46 mouse cellular contexts compared by ENCODE assay signal in the genomic region with DNA sequence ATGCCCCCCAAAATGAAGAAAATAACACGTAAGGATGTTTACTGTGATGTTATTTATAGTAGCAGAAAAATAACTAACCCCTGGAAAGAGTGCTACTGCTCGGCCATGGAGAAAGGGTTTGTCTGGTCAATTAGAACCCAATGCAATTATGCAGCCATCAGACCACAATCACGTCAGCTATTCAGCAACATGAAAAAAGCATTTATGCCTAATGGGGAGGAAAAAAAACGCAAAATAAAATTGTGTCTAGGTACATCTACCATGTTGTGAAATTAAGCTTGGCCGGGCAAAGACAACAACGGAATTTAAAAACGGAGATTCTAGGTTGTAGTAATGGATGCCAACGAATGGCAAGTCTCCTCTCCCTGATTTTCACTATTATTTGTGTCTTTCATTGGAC. TPM values are rescaled to one million over a fixed set of nuclear protein-coding genes. Genes with fewer than 3 reads are reported as not detected.
"Had no signal": no experiment of that assay in that cellular context is flagged by ENCODE, and none has a peak within 500 bp of the region (broad histone marks: within the 10 kb centered on the region; RNA-seq: fewer than 3 reads in every experiment).

No protein-coding gene starts in this region.

- H3K4me1 ChIP-seq: midbrain, embryonic 12.5 days; midbrain, embryonic 15.5 days had no signal

- H3K27ac ChIP-seq: limb, embryonic 10.5 days; limb, embryonic 12.5 days; limb, embryonic 13.5 days; limb, embryonic 15.5 days; liver, embryonic 12.5 days; liver, embryonic 13.5 days; liver, embryonic 14.5 days; liver, embryonic 15.5 days; lung, embryonic 15.5 days; macrophage; midbrain, embryonic 10.5 days; midbrain, embryonic 12.5 days; midbrain, embryonic 13.5 days; midbrain, embryonic 15.5 days; neural tube, embryonic 12.5 days had no signal

- H3K27me3 ChIP-seq: limb, embryonic 12.5 days; liver, embryonic 13.5 days; liver, embryonic 15.5 days; lung, embryonic 15.5 days; midbrain, embryonic 13.5 days; midbrain, embryonic 15.5 days; neural tube, embryonic 12.5 days had no signal

- H3K4me3 ChIP-seq: limb, embryonic 10.5 days; limb, embryonic 12.5 days; limb, embryonic 13.5 days; limb, embryonic 15.5 days; liver, embryonic 12.5 days; liver, embryonic 13.5 days; liver, embryonic 15.5 days; lung, embryonic 15.5 days; megakaryocyte, embryonic 14.5 days; midbrain, embryonic 10.5 days; midbrain, embryonic 12.5 days; midbrain, embryonic 13.5 days; midbrain, embryonic 15.5 days; myocyte; neural tube, embryonic 12.5 days had no signal

- ATAC-seq: liver, embryonic 12.5 days; liver, postnatal 0 days; lung, postnatal 0 days; midbrain, embryonic 13.5 days; midbrain, embryonic 15.5 days; midbrain, embryonic 16.5 days had no signal

- DNase-seq: left cerebral cortex, postnatal 4 days; liver; liver, embryonic 13.5 days; liver, postnatal 0 days; lung, adult 18-20 months; lung, adult 2 months; lung, embryonic 14.5 days; lung, postnatal 10 days; lung, postnatal 14 days; lung, postnatal 4 days; midbrain, embryonic 14.5 days had no signal

- H3K4me2 ChIP-seq: limb, embryonic 12.5 days; limb, embryonic 13.5 days; limb, embryonic 15.5 days; liver, embryonic 11.5 days; liver, embryonic 12.5 days; liver, embryonic 13.5 days; liver, embryonic 15.5 days; lung, embryonic 14.5 days; lung, embryonic 15.5 days; midbrain, embryonic 11.5 days; midbrain, embryonic 12.5 days; midbrain, embryonic 13.5 days; midbrain, embryonic 15.5 days; neural tube, embryonic 12.5 days had no signal

- H3K9me3 ChIP-seq: limb, embryonic 10.5 days; limb, embryonic 12.5 days; limb, embryonic 13.5 days; limb, embryonic 15.5 days; liver, embryonic 12.5 days; liver, embryonic 13.5 days; liver, embryonic 15.5 days; lung, embryonic 15.5 days; megakaryocyte, embryonic 14.5 days; midbrain, embryonic 10.5 days; midbrain, embryonic 12.5 days; midbrain, embryonic 13.5 days; midbrain, embryonic 15.5 days; neural tube, embryonic 12.5 days had no signal

- H3K9ac ChIP-seq: limb, embryonic 12.5 days; limb, embryonic 13.5 days; limb, embryonic 15.5 days; liver, embryonic 12.5 days; liver, embryonic 13.5 days; liver, embryonic 14.5 days; liver, embryonic 15.5 days; liver, postnatal 0 days; lung, embryonic 14.5 days; lung, embryonic 15.5 days; midbrain, embryonic 12.5 days; midbrain, embryonic 13.5 days; midbrain, embryonic 15.5 days; neural tube, embryonic 12.5 days had no signal

- H3K36me3 ChIP-seq: limb, embryonic 10.5 days; limb, embryonic 12.5 days; limb, embryonic 13.5 days; limb, embryonic 15.5 days; liver, embryonic 12.5 days; liver, embryonic 13.5 days; liver, embryonic 15.5 days; lung, embryonic 15.5 days; midbrain, embryonic 10.5 days; midbrain, embryonic 12.5 days; midbrain, embryonic 13.5 days; midbrain, embryonic 15.5 days; neural tube, embryonic 12.5 days had no signal

RNA-seq across cellular contexts. Expression of a gene that starts 23.2 kb away (rescaled TPM):
- total RNA-seq: left cerebral cortex, postnatal 10 days; left cerebral cortex, postnatal 14 days; left cerebral cortex, postnatal 25 days; left cerebral cortex, postnatal 36 days; left cerebral cortex, postnatal 4 days; liver, adult 2 months; megakaryocyte progenitor cell, adult 5-6 weeks; megakaryocyte, adult 5-6 weeks; megakaryocyte-erythroid progenitor cell, adult 5-6 weeks; midbrain, postnatal 0 days had no signal
- polyA plus RNA-seq: limb, embryonic 10.5 days; limb, embryonic 11.5 days; limb, embryonic 12.5 days; limb, embryonic 15.5 days; liver, adult 2 months; liver, embryonic 11.5 days; liver, embryonic 12.5 days; liver, embryonic 13.5 days; liver, embryonic 14.5 days; liver, embryonic 15.5 days; liver, embryonic 16.5 days; liver, postnatal 0 days; lung, embryonic 14.5 days; lung, embryonic 16.5 days; macrophage; midbrain, embryonic 10.5 days; midbrain, embryonic 11.5 days; midbrain, embryonic 12.5 days; midbrain, embryonic 13.5 days; midbrain, embryonic 14.5 days; midbrain, embryonic 15.5 days; midbrain, embryonic 16.5 days; midbrain, postnatal 0 days; myocyte; neural tube, embryonic 11.5 days; neural tube, embryonic 12.5 days had no signal

RNA-seq across cellular contexts. Expression of a gene that starts 56.6 kb away (rescaled TPM):
- total RNA-seq: left cerebral cortex, postnatal 10 days; left cerebral cortex, postnatal 14 days; left cerebral cortex, postnatal 25 days; left cerebral cortex, postnatal 36 days; left cerebral cortex, postnatal 4 days; liver, adult 2 months; megakaryocyte progenitor cell, adult 5-6 weeks; megakaryocyte, adult 5-6 weeks; megakaryocyte-erythroid progenitor cell, adult 5-6 weeks; monocyte, adult 5-6 weeks had no signal
- polyA plus RNA-seq: limb, embryonic 10.5 days; limb, embryonic 11.5 days; limb, embryonic 12.5 days; limb, embryonic 13.5 days; limb, embryonic 14.5 days; limb, embryonic 15.5 days; liver, adult 2 months; liver, embryonic 11.5 days; liver, embryonic 12.5 days; liver, embryonic 13.5 days; liver, embryonic 14.5 days; liver, embryonic 15.5 days; liver, embryonic 16.5 days; liver, postnatal 0 days; lung, embryonic 14.5 days; macrophage; midbrain, embryonic 10.5 days; midbrain, embryonic 11.5 days; midbrain, embryonic 12.5 days; myocyte; neural tube, embryonic 11.5 days; neural tube, embryonic 12.5 days had no signal
